Mouse (Mus musculus): ENCODE results near the gene Npff. TPM values are rescaled to one million over a fixed set of nuclear protein-coding genes. Genes with fewer than 3 reads are reported as not detected.

Npff gene
- polyA plus RNA-seq, 1 experiment from 2014 or later: 2.7 TPM

DNA sequence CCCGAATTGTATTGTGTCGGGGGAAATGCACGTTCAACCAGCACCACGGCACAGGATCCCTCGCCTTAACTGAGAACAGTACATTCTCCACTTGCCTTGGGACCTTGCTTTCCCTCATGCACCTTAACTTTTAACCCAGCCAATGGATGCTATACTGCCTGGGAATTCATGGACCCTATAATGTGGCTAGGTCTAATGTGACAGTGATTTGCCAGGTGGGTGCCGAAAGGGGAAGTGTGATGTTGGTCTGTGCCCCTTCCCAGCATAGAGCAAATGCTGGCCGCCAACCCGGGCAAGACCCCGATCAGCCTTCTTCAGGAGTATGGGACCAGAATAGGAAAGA lies 5.9 kb downstream of the Npff start:
- peak overlapping the region; percentile 100 for H3K27ac ChIP-seq
- H3K27me3 ChIP-seq (replicated peaks): no peaks in the 10 kb centered on the region
- H3K9me3 ChIP-seq: no peaks in the 10 kb centered on the region
- peaks cover 12% of the 10 kb centered on the region for H3K36me3 ChIP-seq
- peak overlapping the region; percentile 82 for H3K9ac ChIP-seq
- H3K4me2 ChIP-seq: peak overlapping the region; percentile 68
- no peak for ATAC-seq (ENCODE audit: insufficient read depth, low FRiP score, low read depth)
- peak overlapping the region; percentile 75 for H3K4me3 ChIP-seq (replicated peaks)
- WGBS: 12% methylated on average over 9 of the region's 9 CpGs
- H3K4me1 ChIP-seq: peaks cover 30% of the 10 kb centered on the region

DNA sequence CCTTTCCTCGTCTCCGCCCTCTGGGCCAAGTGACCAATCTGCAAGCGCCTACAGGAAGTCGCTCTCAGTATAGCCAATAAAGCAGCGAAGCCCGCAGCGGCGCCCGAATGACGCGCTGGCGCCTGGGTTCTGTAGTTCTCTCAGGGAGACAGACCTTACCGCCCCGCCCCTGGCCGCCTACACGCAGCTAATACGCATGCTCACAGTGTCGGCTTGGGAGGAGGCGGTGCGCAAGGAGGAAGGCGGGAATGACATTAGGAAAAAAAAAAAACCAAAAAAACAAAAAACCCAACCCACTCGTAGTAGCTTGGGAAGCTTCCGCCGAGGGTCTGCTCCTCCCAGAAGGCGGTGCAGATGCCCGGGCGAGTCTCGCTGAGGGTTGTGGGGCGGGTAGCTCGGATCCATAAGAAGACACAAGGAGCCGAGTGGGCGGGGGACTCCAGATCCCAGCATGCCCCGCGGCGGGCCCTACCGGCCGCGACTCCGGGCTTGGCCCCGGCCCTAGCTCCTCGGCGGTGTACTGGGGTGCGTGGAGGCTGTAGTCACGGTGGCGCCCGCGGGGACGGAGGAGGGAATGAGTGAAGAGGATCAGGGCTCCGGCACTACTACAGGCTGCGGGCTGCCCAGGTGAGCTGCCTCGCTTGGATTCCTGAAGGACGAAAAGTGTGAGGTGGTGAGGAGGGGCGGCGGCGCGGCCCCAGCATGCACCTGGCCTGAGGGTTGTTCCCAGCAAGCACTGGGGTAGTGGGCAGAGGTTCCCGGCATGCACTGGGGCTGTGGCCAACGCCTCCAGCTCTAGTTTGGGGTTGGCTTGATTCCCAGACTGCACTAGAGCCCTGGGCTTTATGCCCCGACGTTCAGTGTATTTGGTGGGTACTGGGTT lies 6.5 kb downstream of the Npff start, which contains the start of gene Tarbp2:
Gene Tarbp2 (plus strand): TSS at position 217 of the 883 bp plus-strand sequence.
- H3K4me3 ChIP-seq (replicated peaks): peak within 1 kb of the TSS; percentile 75
- peak within 1 kb of the TSS; percentile 82 for H3K9ac ChIP-seq
- peak; percentile 94 for ATAC-seq (ENCODE audit: insufficient read depth, low FRiP score, low read depth)
- no peaks in the 10 kb centered on the region for H3K27me3 ChIP-seq (replicated peaks)
- H3K4me2 ChIP-seq: peak within 1 kb of the TSS; percentile 93
- WGBS: under 1% methylated on average over 60 of the region's 60 CpGs
- H3K4me1 ChIP-seq: peaks cover 30% of the 10 kb centered on the region
- H3K36me3 ChIP-seq: peaks cover 9% of the 10 kb centered on the region; the same call in 1 of the 2 replicates
- H3K27ac ChIP-seq: peak within 1 kb of the TSS; percentile 100
- no peaks in the 10 kb centered on the region for H3K9me3 ChIP-seq

DNA sequence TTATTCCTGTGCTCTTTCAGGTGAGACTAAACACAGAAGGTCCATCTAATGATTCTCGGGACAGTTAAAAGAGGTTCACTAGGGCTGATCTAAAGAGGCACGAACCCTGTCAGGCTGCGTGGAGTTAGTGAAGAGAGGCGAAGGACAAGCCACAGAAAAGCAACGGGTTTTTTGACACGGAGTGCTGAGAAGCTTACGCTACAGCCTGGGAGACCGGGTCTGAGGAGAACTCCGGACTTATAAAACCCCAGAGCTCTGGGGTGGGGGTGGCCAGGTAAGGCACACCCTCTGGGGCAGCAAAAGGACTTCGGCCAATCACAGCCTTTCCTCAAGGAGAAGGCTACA lies 7.1 kb downstream of the Npff start:
- ATAC-seq (ENCODE audit: insufficient read depth, low FRiP score, low read depth): no peak
- Histone ChIP-seq H3K4me3 (replicated peaks) (peak overlapping the region; percentile 75), H3K9me3 (no peaks in the 10 kb centered on the region), H3K36me3 (peaks cover 8% of the 10 kb centered on the region; the same call in 1 of the 2 replicates), H3K4me2 (peak overlapping the region; percentile 93), H3K27ac (peak overlapping the region; percentile 83), H3K27me3 (replicated peaks) (no peaks in the 10 kb centered on the region), H3K4me1 (peaks cover 36% of the 10 kb centered on the region), H3K9ac (peak overlapping the region; percentile 30; the same call in 1 of the 2 replicates)
- under 1% methylated on average over 10 of the region's 10 CpGs for WGBS

DNA sequence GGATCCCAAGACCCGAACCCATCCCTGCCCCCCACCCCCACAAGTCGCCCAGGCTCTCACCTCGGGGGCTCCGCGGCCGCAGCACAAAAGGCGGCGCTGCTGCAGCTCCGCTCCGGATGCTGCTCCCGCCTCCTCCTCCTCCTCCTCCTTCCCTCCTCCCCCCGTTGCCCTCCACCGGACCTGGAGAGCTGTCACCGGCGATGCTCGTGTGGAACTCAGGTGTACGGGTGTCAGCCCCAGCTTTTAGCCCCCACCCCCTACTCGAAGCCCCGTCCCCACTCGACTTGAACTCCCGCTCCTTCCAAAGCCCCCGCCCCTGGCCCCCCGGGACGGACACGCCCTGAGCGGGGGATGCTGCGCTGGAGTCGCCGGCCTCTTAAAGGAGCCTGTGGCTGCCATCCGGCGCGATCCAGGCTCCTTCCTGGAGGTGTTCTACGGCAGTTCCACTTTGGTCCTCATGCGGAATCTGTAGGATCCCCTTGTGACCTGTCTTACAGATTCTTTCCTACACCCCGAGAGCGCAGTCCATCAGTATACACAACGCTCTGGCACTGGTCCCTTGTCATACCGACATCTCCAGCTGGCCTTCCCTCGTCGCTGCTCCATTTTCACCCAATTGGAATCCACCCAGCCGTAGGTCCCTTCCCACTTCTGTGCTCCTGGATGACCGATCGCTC lies 7.9 kb downstream of the Npff start, which contains the start of gene Map3k12:
Gene Map3k12 (minus strand): TSS at position 337 of the 677 bp plus-strand sequence.
- H3K27me3 ChIP-seq (replicated peaks): no peaks in the 10 kb centered on the region
- peak within 1 kb of the TSS; percentile 93 for H3K4me2 ChIP-seq
- no peaks in the 10 kb centered on the region for H3K9me3 ChIP-seq
- WGBS: under 1% methylated on average over 43 of the region's 43 CpGs
- H3K9ac ChIP-seq: peak within 1 kb of the TSS; percentile 30
- peaks cover 42% of the 10 kb centered on the region for H3K4me1 ChIP-seq
- H3K4me3 ChIP-seq (replicated peaks): peak within 1 kb of the TSS; percentile 75
- ATAC-seq (ENCODE audit: insufficient read depth, low FRiP score, low read depth): no peak
- 0 out of 2 replicates have a peak, but pooled peaks cover under 1% of the 10 kb centered on the region for H3K36me3 ChIP-seq
- peak within 1 kb of the TSS; percentile 83 for H3K27ac ChIP-seq

DNA sequence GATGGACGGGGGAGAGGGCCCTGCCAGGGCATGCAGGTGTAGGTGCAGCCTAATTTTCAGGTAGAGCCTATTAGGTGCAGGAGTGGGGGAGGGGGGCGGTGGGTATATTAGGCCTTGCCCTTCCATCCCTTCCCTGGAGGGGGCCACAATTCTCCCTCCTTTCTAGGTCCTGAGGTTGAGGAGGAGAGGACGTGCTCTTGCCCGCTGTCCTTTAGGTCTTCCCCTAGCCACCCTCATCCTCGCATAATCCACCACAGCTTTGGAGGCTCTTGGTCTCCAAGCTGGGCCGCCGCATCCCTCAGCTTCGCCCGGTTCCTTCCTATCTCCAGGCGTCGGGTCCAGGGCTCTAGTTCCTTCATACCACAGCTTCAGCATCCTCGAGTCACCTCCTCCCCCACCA lies 8.4 kb downstream of the Npff start:
- H3K9ac ChIP-seq: peak overlapping the region; percentile 30
- H3K27me3 ChIP-seq (replicated peaks): no peaks in the 10 kb centered on the region
- H3K4me1 ChIP-seq: peaks cover 48% of the 10 kb centered on the region
- no peak for ATAC-seq (ENCODE audit: insufficient read depth, low FRiP score, low read depth)
- H3K4me2 ChIP-seq: peak overlapping the region; percentile 93
- WGBS: 2% methylated on average over 12 of the region's 12 CpGs
- H3K4me3 ChIP-seq (replicated peaks): peak overlapping the region; percentile 75
- H3K36me3 ChIP-seq: no peaks in the 10 kb centered on the region
- peak overlapping the region; percentile 83 for H3K27ac ChIP-seq
- H3K9me3 ChIP-seq: no peaks in the 10 kb centered on the region

DNA sequence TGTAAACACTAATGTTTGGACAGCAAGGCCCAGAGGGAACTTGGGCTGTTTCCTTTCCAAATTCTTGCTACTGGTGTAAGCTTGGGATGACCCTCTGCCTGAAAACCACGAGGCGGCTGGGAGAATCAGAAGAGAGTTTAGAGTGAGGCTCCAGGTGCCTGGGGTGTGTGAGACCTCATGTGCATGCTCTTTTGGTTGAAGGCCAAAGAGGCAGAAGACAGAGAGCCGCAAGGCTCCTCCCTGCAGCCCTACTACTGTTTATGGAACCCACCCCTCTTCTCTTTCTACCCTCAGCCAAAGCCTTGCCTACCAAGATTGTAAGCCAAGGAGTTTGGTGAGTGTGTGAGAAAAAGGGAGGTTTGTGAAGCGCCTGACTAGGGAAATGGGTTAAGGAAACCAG lies 9.0 kb downstream of the Npff start:
- WGBS: 43% methylated on average over 4 of the region's 4 CpGs

DNA sequence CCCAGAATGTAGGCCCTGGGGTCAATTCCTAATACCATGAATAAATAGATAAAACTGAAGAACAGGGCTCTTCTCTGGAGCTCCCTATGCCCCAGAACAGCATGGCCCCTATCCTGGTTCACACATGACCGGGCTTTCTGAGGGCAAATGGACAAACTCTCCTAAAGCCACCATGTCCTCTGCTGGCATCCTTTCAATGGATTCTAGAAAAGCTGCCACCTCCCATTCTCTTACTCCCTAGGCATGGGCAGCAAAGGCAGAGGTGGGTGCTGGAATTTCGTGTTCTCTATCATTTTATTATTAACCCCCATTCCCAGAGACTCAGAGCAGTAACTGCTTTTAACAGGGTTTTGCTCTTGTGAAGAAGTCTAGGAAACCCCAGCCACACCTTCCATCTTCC lies 9.5 kb downstream of the Npff start:
- Histone ChIP-seq H3K9ac (no peak overlapping the region), H3K36me3 (no peaks in the 10 kb centered on the region), H3K9me3 (no peaks in the 10 kb centered on the region), H3K4me1 (peaks cover 47% of the 10 kb centered on the region), H3K4me2 (peak overlapping the region; percentile 93), H3K4me3 (replicated peaks) (0 out of 2 replicates have a peak overlapping the region, but pooled peaks have one; percentile 75), H3K27me3 (replicated peaks) (no peaks in the 10 kb centered on the region), H3K27ac (no peak overlapping the region)
- no peak for ATAC-seq (ENCODE audit: insufficient read depth, low FRiP score, low read depth)
- 85% methylated on average over 2 of the region's 2 CpGs for WGBS

More for the DNA sequence above, 9.0 kb downstream of the Npff start:
- no peak for ATAC-seq (ENCODE audit: insufficient read depth, low FRiP score, low read depth)
- peak overlapping the region; percentile 30; the same call in 1 of the 2 replicates for H3K9ac ChIP-seq
- no peaks in the 10 kb centered on the region for H3K27me3 ChIP-seq (replicated peaks)
- no peaks in the 10 kb centered on the region for H3K9me3 ChIP-seq
- H3K4me1 ChIP-seq: peaks cover 51% of the 10 kb centered on the region
- H3K27ac ChIP-seq: no peak overlapping the region
- H3K4me2 ChIP-seq: peak overlapping the region; percentile 93
- peak overlapping the region; percentile 75 for H3K4me3 ChIP-seq (replicated peaks)
- H3K36me3 ChIP-seq: no peaks in the 10 kb centered on the region

DNA sequence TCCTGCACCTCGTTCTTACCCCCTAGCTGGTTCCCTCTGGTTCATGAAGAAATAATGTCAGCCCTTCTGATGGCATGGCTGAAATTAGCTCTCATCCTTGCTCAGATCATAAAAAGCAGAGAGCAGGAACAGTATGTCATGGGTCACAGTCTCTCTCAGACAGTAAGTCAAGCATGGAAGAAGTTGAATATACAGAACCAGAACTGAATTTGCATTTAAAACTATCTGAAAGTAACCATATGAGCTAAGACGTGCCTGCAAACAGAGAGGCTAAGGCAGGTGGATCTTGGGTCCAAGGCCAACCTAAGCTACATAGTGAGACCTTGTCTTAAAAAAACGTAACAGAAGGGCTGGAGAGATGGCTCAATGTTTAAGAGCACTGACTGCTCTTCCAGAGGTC lies 11.7 kb downstream of the Npff start:
- Histone ChIP-seq H3K4me3 (replicated peaks) (no peak overlapping the region), H3K4me1 (peaks cover 37% of the 10 kb centered on the region), H3K4me2 (no peak overlapping the region), H3K9me3 (no peaks in the 10 kb centered on the region), H3K27ac (no peak overlapping the region), H3K9ac (no peak overlapping the region), H3K27me3 (replicated peaks) (no peaks in the 10 kb centered on the region), H3K36me3 (no peaks in the 10 kb centered on the region)
- no peak for ATAC-seq (ENCODE audit: insufficient read depth, low FRiP score, low read depth)
- WGBS: 76% methylated on average over 3 of the region's 3 CpGs

DNA sequence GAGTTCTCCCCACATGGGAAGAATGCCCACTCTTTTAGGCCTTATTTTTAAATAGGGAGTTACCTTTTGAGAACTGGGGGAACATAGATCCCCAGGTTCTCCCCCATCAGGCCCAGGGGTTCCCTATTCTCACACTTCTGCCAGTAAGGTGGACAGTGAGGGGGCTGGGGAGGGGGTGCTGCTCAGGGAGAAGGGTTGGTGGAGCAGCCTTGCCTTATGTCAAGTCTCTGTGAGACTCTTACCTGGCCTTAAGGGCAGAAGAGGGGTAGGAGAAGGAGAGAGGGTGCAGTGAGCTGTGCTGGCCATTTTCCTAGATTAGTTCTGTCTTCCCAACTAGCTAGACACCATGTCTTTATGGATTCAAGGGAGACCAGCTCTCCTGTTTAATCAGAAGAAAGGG lies 12.3 kb downstream of the Npff start:
- no peaks in the 10 kb centered on the region for H3K27me3 ChIP-seq (replicated peaks)
- no peak overlapping the region for H3K4me2 ChIP-seq
- no peaks in the 10 kb centered on the region for H3K9me3 ChIP-seq
- H3K27ac ChIP-seq: no peak overlapping the region
- H3K36me3 ChIP-seq: no peaks in the 10 kb centered on the region
- H3K4me3 ChIP-seq (replicated peaks): no peak overlapping the region
- no peak overlapping the region for H3K9ac ChIP-seq
- no peak for ATAC-seq (ENCODE audit: insufficient read depth, low FRiP score, low read depth)
- H3K4me1 ChIP-seq: peaks cover 37% of the 10 kb centered on the region

DNA sequence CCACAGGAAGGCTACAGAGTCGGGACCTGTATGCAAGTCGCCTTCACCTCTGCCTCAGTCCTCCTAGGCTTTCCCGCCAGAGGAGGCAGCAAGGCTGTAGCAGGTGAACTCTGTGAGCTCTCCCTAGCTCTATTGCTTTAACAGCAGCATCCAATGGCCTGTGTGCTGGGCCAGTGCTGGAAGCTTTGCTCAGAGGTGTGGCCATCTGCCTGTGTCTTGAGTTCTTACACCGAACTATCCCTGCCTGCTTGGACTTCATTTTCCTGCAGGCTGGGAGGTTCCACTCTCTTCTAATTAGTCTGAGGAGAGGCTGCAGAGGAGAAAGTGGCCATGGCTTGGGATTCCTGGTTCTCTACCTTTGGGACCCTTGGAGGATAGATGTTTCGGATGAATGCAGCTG lies 12.7 kb downstream of the Npff start:
- H3K27ac ChIP-seq: peak overlapping the region; percentile 87; the same call in 1 of the 2 replicates

DNA sequence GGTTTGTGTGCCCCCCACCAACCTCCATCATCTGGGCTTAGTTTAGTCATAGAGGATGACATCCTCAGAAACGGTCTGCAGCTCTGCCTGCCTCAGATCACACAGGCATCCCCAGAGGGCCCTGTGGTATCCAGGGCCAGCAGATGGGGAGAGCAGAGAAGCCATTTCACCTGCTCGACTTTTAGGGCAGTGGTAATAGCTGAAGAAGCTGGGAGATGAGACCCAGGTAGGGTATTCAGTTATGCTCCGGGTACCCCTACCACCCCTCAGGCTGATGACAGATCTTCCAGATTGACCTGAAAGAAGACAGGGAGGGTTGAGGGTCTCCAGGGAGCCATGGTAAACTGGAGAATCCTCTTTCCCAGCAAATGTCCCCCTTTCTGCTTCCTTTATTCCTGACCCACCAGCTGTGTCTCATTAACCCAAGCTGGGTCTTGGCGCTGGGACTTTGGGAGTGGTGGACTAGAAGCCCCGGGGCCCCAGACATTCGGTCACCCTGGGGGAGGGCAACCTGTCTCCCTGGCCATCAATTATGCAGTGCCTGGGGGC lies 13.4 kb downstream of the Npff start:
- Histone ChIP-seq H3K27ac (peak overlapping the region; percentile 87), H3K36me3 (no peaks in the 10 kb centered on the region), H3K9ac (no peak overlapping the region), H3K4me3 (replicated peaks) (peak overlapping the region; percentile 70), H3K4me2 (peak overlapping the region; percentile 95), H3K27me3 (replicated peaks) (no peaks in the 10 kb centered on the region), H3K9me3 (no peaks in the 10 kb centered on the region), H3K4me1 (peaks cover 36% of the 10 kb centered on the region)
- 11% methylated on average over 6 of the region's 6 CpGs for WGBS
- ATAC-seq (ENCODE audit: insufficient read depth, low FRiP score, low read depth): no peak

More for the DNA sequence above, 12.7 kb downstream of the Npff start:
- ATAC-seq (ENCODE audit: insufficient read depth, low FRiP score, low read depth): no peak
- Histone ChIP-seq H3K36me3 (no peaks in the 10 kb centered on the region), H3K27me3 (replicated peaks) (no peaks in the 10 kb centered on the region), H3K4me3 (replicated peaks) (no peak overlapping the region), H3K9me3 (no peaks in the 10 kb centered on the region), H3K4me2 (no peak overlapping the region), H3K9ac (no peak overlapping the region), H3K4me1 (peaks cover 37% of the 10 kb centered on the region)
- WGBS: 41% methylated on average over 5 of the region's 5 CpGs

Measured in stomach, embryonic 15.5 days (tissue).